ENCODE assay signal across 8 mouse cellular contexts in the genomic region with DNA sequence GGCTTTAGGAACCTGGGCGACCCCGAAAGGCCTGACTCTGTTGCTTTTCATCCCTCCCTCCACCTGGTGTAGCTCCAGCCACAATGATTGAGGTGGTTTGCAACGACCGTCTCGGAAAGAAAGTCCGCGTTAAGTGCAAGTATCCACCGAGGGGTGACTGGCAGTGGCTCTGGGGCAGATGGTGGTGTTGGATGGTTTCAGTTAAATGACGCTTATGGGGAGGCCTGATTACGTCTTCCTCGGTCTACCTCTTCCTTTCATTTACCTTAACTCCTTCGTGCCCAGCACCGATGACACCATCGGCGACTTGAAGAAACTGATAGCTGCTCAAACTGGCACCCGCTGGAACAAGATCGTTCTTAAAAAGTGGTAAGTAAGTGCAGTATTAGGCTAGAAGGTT. TPM values are rescaled to one million over a fixed set of nuclear protein-coding genes. Genes with fewer than 3 reads are reported as not detected.
A peak's percentile ranks its signal among the peaks of the same experiment; 100 is the strongest.
DNase-seq lines count a peak whose midpoint lies in the region; ATAC-seq and TF ChIP-seq lines count a peak whose summit lies in the region.

No protein-coding gene starts in this region.

- peak overlapping the region; percentile 83 for H3K9ac ChIP-seq in hindbrain, postnatal 0 days (replicated peaks; ENCODE audit: low read length)

- TF ChIP-seq POLR2A in thymus, adult 2 months (IDR thresholded peaks at IDR 0.05; ENCODE audit: control insufficient read depth, extremely low read depth, insufficient read depth, low read length, poor library complexity): no peak

- peak; percentile 33 for DNase-seq in embryo, embryonic 10 days (ENCODE audit: low spot score)
- DNase-seq in embryo, embryonic 11 days: no peak
- peak; percentile 25 for DNase-seq in thymus, adult 2 months
- DNase-seq in thymus, adult 18-20 months: no peak
- DNase-seq in hindbrain, postnatal 0 days (ENCODE audit: low spot score): peak; percentile 25
- DNase-seq in ovary, postnatal 14 days (ENCODE audit: low spot score): no peak
- no peak for DNase-seq in left cerebral cortex, adult 18-20 months (ENCODE audit: low spot score in 2 of 2)

- peak overlapping the region; percentile 87 for H3K27ac ChIP-seq in thymus, adult 2 months (ENCODE audit: control insufficient read depth, insufficient read depth, low read length)
- H3K27ac ChIP-seq in hindbrain, postnatal 0 days: peak overlapping the region; percentile 86

- H3K27me3 ChIP-seq in thymus, adult 2 months (ENCODE audit: control insufficient read depth, insufficient read depth, low read length): no peaks in the 10 kb centered on the region
- no peaks in the 10 kb centered on the region for H3K27me3 ChIP-seq in hindbrain, postnatal 0 days (ENCODE audit: insufficient read depth, low read length)

- ATAC-seq in hindbrain, postnatal 0 days: no peak
- ATAC-seq in megakaryocyte progenitor cell, adult 5-6 weeks (replicated peaks; ENCODE audit: poor library complexity): peak; percentile 32

- TF ChIP-seq CTCF in thymus, adult 2 months (IDR thresholded peaks at IDR 0.05; ENCODE audit: borderline replicate concordance, control insufficient read depth, extremely low read depth, insufficient read depth, low read length, poor library complexity): no peak
- TF ChIP-seq CTCF in hindbrain, postnatal 0 days (IDR thresholded peaks at IDR 0.05; ENCODE audit: low read depth): no peak

- H3K9me3 ChIP-seq in hindbrain, postnatal 0 days (ENCODE audit: low read length): no peaks in the 10 kb centered on the region

- H3K4me3 ChIP-seq in thymus, adult 2 months (ENCODE audit: control insufficient read depth, insufficient read depth, low read length): peak overlapping the region; percentile 83
- H3K4me3 ChIP-seq in hindbrain, postnatal 0 days (ENCODE audit: low read length): peak overlapping the region; percentile 64

- 1% methylated on average over 17 of the region's 17 CpGs for WGBS in thymus, adult 2 months
- WGBS in hindbrain, postnatal 0 days: 4% methylated on average over 17 of the region's 17 CpGs

- peak overlapping the region; percentile 91 for H3K4me2 ChIP-seq in hindbrain, postnatal 0 days (ENCODE audit: low read depth, low read length)

- peaks cover 16% of the 10 kb centered on the region for H3K4me1 ChIP-seq in thymus, adult 2 months (replicated peaks; ENCODE audit: control insufficient read depth, insufficient read depth, low read length)
- peaks cover 8% of the 10 kb centered on the region for H3K4me1 ChIP-seq in hindbrain, postnatal 0 days (ENCODE audit: insufficient read depth, low read length)

- peaks cover 14% of the 10 kb centered on the region for H3K36me3 ChIP-seq in thymus, adult 2 months (ENCODE audit: control insufficient read depth, insufficient read depth, low read length)
- H3K36me3 ChIP-seq in hindbrain, postnatal 0 days (ENCODE audit: insufficient read depth, low read length): peaks cover 11% of the 10 kb centered on the region; the same call in 1 of the 2 replicates

RNA-seq across cellular contexts. Expression of a gene that starts 0.6 kb away (rescaled TPM):
- 560 and 583 TPM in 2 replicates for polyA plus RNA-seq in thymus, adult 2 months (2012; rRNA removed)
- 16.9 and 18.8 TPM in 2 replicates for total RNA-seq in hindbrain, postnatal 0 days (2014; rRNA removed)
- polyA plus RNA-seq in hindbrain, postnatal 0 days (2015; fragmentation: Nextera tagmentation; extraction: Ambion mirVana): 11.4 and 13.0 TPM in 2 replicates
- 8.3 and 17.3 TPM in 2 replicates for total RNA-seq in megakaryocyte progenitor cell, adult 5-6 weeks (2015)
- total RNA-seq in megakaryocyte progenitor cell, adult 5-6 weeks (2017): 4.2 and 6.4 TPM in 2 replicates
- total RNA-seq in left cerebral cortex, adult 18-20 months (2021): 10 to 100 TPM; 21.9 to 22.6 TPM

RNA-seq across cellular contexts. Expression of a gene that starts 2.4 kb away (rescaled TPM):
- polyA plus RNA-seq in thymus, adult 2 months (2012; rRNA removed): 189 and 207 TPM in 2 replicates
- total RNA-seq in hindbrain, postnatal 0 days (2014; rRNA removed): 169 and 274 TPM in 2 replicates
- 528 and 550 TPM in 2 replicates for polyA plus RNA-seq in hindbrain, postnatal 0 days (2015; fragmentation: Nextera tagmentation; extraction: Ambion mirVana)
- 420 and 464 TPM in 2 replicates for total RNA-seq in megakaryocyte progenitor cell, adult 5-6 weeks (2015)
- 94.8 and 151 TPM in 2 replicates for total RNA-seq in megakaryocyte progenitor cell, adult 5-6 weeks (2017)
- total RNA-seq in left cerebral cortex, adult 18-20 months (2021): 100 to 1,000 TPM; 310 to 319 TPM

RNA-seq across cellular contexts. Expression of a gene that starts 6.8 kb away (rescaled TPM):
- 36.8 and 37.2 TPM in 2 replicates for polyA plus RNA-seq in thymus, adult 2 months (2012; rRNA removed)
- 31.7 and 44.3 TPM in 2 replicates for total RNA-seq in hindbrain, postnatal 0 days (2014; rRNA removed)
- polyA plus RNA-seq in hindbrain, postnatal 0 days (2015; fragmentation: Nextera tagmentation; extraction: Ambion mirVana): 65.7 and 68.0 TPM in 2 replicates
- total RNA-seq in megakaryocyte progenitor cell, adult 5-6 weeks (2015): 14.7 and 18.5 TPM in 2 replicates
- 14.7 and 19.1 TPM in 2 replicates for total RNA-seq in megakaryocyte progenitor cell, adult 5-6 weeks (2017)
- total RNA-seq in left cerebral cortex, adult 18-20 months (2021): 10 to 100 TPM; 40.4 to 42.3 TPM

Comparison
In these comparisons a context has a peak if more than half of its experiments do, and no peak if none do; other contexts are left out.
1. DNase-seq: peak in embryo, embryonic 10 days (single experiment), thymus, adult 2 months (single experiment) and hindbrain, postnatal 0 days (single experiment); none in embryo, embryonic 11 days (single experiment), thymus, adult 18-20 months (0 of 2), ovary, postnatal 14 days (single experiment) and left cerebral cortex, adult 18-20 months (0 of 2).